In genomic region chr12:79661270-79661669, GRCm38 (mm10) we compare ENCODE assay signal across 8 mouse cellular contexts.
A peak's percentile ranks its signal among the peaks of the same experiment; 100 is the strongest.
DNase-seq lines count a peak whose midpoint lies in the region; ATAC-seq and TF ChIP-seq lines count a peak whose summit lies in the region.

No protein-coding gene starts in this region.

- intact Hi-C loops in heart, adult 2 months (cut with DNase I), result no loop called here
- intact Hi-C loops in heart, postnatal 25 days (cut with DNase I), result no loop called here

- no peaks in the 10 kb centered on the region for H3K79me2 ChIP-seq in heart, adult 2 months (replicated peaks; ENCODE audit: control insufficient read depth, insufficient read depth, low read length)

- no peaks in the 10 kb centered on the region; the same call in 1 of the 2 replicates for H3K4me1 ChIP-seq in heart, adult 2 months (ENCODE audit: control insufficient read depth, insufficient read depth, low read length)
- peaks cover 25% of the 10 kb centered on the region for H3K4me1 ChIP-seq in heart, embryonic 12.5 days (replicated peaks)
- H3K4me1 ChIP-seq in midbrain, embryonic 13.5 days (replicated peaks), result peaks cover 10% of the 10 kb centered on the region

- no peak overlapping the region for H3K9ac ChIP-seq in heart, adult 2 months (ENCODE audit: low read depth, low read length)
- no peak overlapping the region for H3K9ac ChIP-seq in heart, embryonic 12.5 days
- no peak overlapping the region for H3K9ac ChIP-seq in midbrain, embryonic 13.5 days (replicated peaks)

- 0 out of 2 replicates have a peak overlapping the region, but pooled peaks have one; percentile 11 for H3K4me2 ChIP-seq in heart, embryonic 12.5 days
- H3K4me2 ChIP-seq in midbrain, embryonic 13.5 days (replicated peaks), result no peak overlapping the region

- no peak for TF ChIP-seq CTCF in heart, adult 2 months (IDR thresholded peaks at IDR 0.05)

- no peak overlapping the region for H3K4me3 ChIP-seq in heart, adult 2 months
- no peak overlapping the region for H3K4me3 ChIP-seq in heart, embryonic 12.5 days
- no peak overlapping the region for H3K4me3 ChIP-seq in midbrain, embryonic 13.5 days (replicated peaks)

- ATAC-seq in heart, embryonic 12.5 days (ENCODE audit: insufficient number of reproducible peaks, low FRiP score), result peak; percentile 55; the same call in 1 of the 2 replicates
- ATAC-seq in midbrain, embryonic 13.5 days, result no peak

- 16% methylated on average over 2 of the region's 2 CpGs for WGBS in heart, adult 2 months
- WGBS in heart, embryonic 12.5 days, result 12% methylated on average over 2 of the region's 2 CpGs
- 6% methylated on average over 2 of the region's 2 CpGs for WGBS in midbrain, embryonic 13.5 days

- no peaks in the 10 kb centered on the region for H3K36me3 ChIP-seq in heart, adult 2 months (ENCODE audit: control insufficient read depth, insufficient read depth, low read length)
- H3K36me3 ChIP-seq in heart, embryonic 12.5 days, result no peaks in the 10 kb centered on the region
- H3K36me3 ChIP-seq in midbrain, embryonic 13.5 days, result no peaks in the 10 kb centered on the region

- no peaks in the 10 kb centered on the region for H3K27me3 ChIP-seq in heart, adult 2 months (ENCODE audit: control insufficient read depth, insufficient read depth, low read length)
- H3K27me3 ChIP-seq in heart, embryonic 12.5 days (replicated peaks), result no peaks in the 10 kb centered on the region
- H3K27me3 ChIP-seq in midbrain, embryonic 13.5 days, result no peaks in the 10 kb centered on the region

- H3K9me3 ChIP-seq in heart, embryonic 12.5 days (replicated peaks), result no peaks in the 10 kb centered on the region
- no peaks in the 10 kb centered on the region for H3K9me3 ChIP-seq in midbrain, embryonic 13.5 days

- 0 out of 2 replicates have a peak, but pooled peaks have one; percentile 25 for TF ChIP-seq EP300 in heart, adult 2 months (IDR thresholded peaks at IDR 0.05; ENCODE audit: insufficient read depth, low read depth, low read length)

- peak in 1 of 2 experiments; percentile 52 for DNase-seq in heart, adult 2 months
- DNase-seq in heart, postnatal 25 days (ENCODE audit: low spot score), result no peak
- peak; percentile 68 for DNase-seq in adrenal gland, postnatal 10 days
- DNase-seq in right cerebral cortex, postnatal 14 days, result no peak
- no peak for DNase-seq in T-cell, adult 2 months (ENCODE audit: low spot score)
- no peak for DNase-seq in urinary bladder, postnatal 25 days (ENCODE audit: low spot score)

- no peak for TF ChIP-seq POLR2A in heart, adult 2 months (IDR thresholded peaks at IDR 0.05; ENCODE audit: insufficient read depth, low read depth, low read length)

- H3K27ac ChIP-seq in heart, adult 2 months, result peak overlapping the region; percentile 2; the same call in 1 of the 2 replicates
- peak overlapping the region; percentile 58 for H3K27ac ChIP-seq in heart, embryonic 12.5 days (ENCODE audit: poor library complexity, severe bottlenecking)
- H3K27ac ChIP-seq in midbrain, embryonic 13.5 days, result peak overlapping the region; percentile 14

Comparison
In these comparisons a context has a peak if more than half of its experiments do, and no peak if none do; other contexts are left out.
1. H3K27ac ChIP-seq: peak in every context shown above with its lines; median percentile 58 in heart, embryonic 12.5 days; 14 in midbrain, embryonic 13.5 days; 2 in heart, adult 2 months.